Mouse (Mus musculus): ENCODE results near the gene Usp10. TPM values are rescaled to one million over a fixed set of nuclear protein-coding genes. Genes with fewer than 3 reads are reported as not detected.

The Usp10 gene
- polyA plus RNA-seq, 1 experiment from 2014 or later, result 112 TPM

GRCm38 (mm10) chr8:119915298-119915697 lies 5.1 kb downstream of the Usp10 start:
- WGBS, result 89% methylated on average over 4 of the region's 4 CpGs
- H3K9ac ChIP-seq, result no peak overlapping the region
- no peak overlapping the region for H3K4me2 ChIP-seq
- no peaks in the 10 kb centered on the region for H3K9me3 ChIP-seq (replicated peaks)
- H3K27me3 ChIP-seq (replicated peaks), result no peaks in the 10 kb centered on the region
- H3K4me3 ChIP-seq, result no peak overlapping the region
- H3K4me1 ChIP-seq (replicated peaks), result peaks cover 71% of the 10 kb centered on the region
- no peak for ATAC-seq (ENCODE audit: insufficient number of reproducible peaks, low FRiP score)
- H3K36me3 ChIP-seq, result peaks cover 7% of the 10 kb centered on the region; the same call in 1 of the 2 replicates
- no peak overlapping the region for H3K27ac ChIP-seq (ENCODE audit: poor library complexity, severe bottlenecking)

GRCm38 (mm10) chr8:119916237-119916892 lies 6.2 kb downstream of the Usp10 start:
- Histone ChIP-seq H3K27me3 (replicated peaks) (no peaks in the 10 kb centered on the region), H3K36me3 (peaks cover 7% of the 10 kb centered on the region; the same call in 1 of the 2 replicates), H3K9me3 (replicated peaks) (no peaks in the 10 kb centered on the region), H3K4me1 (replicated peaks) (peaks cover 72% of the 10 kb centered on the region), H3K27ac (ENCODE audit: poor library complexity, severe bottlenecking) (no peak overlapping the region), H3K4me2 (peak overlapping the region; percentile 8; the same call in 1 of the 2 replicates), H3K4me3 (no peak overlapping the region), H3K9ac (no peak overlapping the region)
- ATAC-seq (ENCODE audit: insufficient number of reproducible peaks, low FRiP score), result no peak
- 63% methylated on average over 16 of the region's 16 CpGs for WGBS

GRCm38 (mm10) chr8:119917415-119917814 lies 7.3 kb downstream of the Usp10 start:
- no peaks in the 10 kb centered on the region for H3K9me3 ChIP-seq (replicated peaks)
- H3K9ac ChIP-seq, result no peak overlapping the region
- peaks cover 72% of the 10 kb centered on the region for H3K4me1 ChIP-seq (replicated peaks)
- H3K27ac ChIP-seq (ENCODE audit: poor library complexity, severe bottlenecking), result peak overlapping the region; percentile 60
- 83% methylated on average over 3 of the region's 3 CpGs for WGBS
- no peak for ATAC-seq (ENCODE audit: insufficient number of reproducible peaks, low FRiP score)
- peaks cover 7% of the 10 kb centered on the region; the same call in 1 of the 2 replicates for H3K36me3 ChIP-seq
- no peak overlapping the region for H3K4me2 ChIP-seq
- H3K4me3 ChIP-seq, result no peak overlapping the region
- no peaks in the 10 kb centered on the region for H3K27me3 ChIP-seq (replicated peaks)

- peak overlapping the region; percentile 11; the same call in 1 of the 2 replicates for H3K4me2 ChIP-seq
These were observed 8.0 kb downstream of the Usp10 start for GRCm38 (mm10) chr8:119918155-119918567.

GRCm38 (mm10) chr8:119923259-119923658 lies 13.1 kb downstream of the Usp10 start:
- Histone ChIP-seq H3K9ac (no peak overlapping the region), H3K27ac (ENCODE audit: poor library complexity, severe bottlenecking) (no peak overlapping the region), H3K4me1 (replicated peaks) (peaks cover 58% of the 10 kb centered on the region), H3K9me3 (replicated peaks) (no peaks in the 10 kb centered on the region), H3K27me3 (replicated peaks) (no peaks in the 10 kb centered on the region), H3K4me2 (no peak overlapping the region), H3K36me3 (peaks cover 7% of the 10 kb centered on the region; the same call in 1 of the 2 replicates), H3K4me3 (no peak overlapping the region)
- WGBS, result 86% methylated on average over 5 of the region's 5 CpGs
- no peak for ATAC-seq (ENCODE audit: insufficient number of reproducible peaks, low FRiP score)

More at GRCm38 (mm10) chr8:119918155-119918567, 8.0 kb downstream of the Usp10 start:
- peaks cover 67% of the 10 kb centered on the region for H3K4me1 ChIP-seq (replicated peaks)
- H3K27ac ChIP-seq (ENCODE audit: poor library complexity, severe bottlenecking), result peak overlapping the region; percentile 60
- H3K36me3 ChIP-seq, result peaks cover 7% of the 10 kb centered on the region; the same call in 1 of the 2 replicates
- no peaks in the 10 kb centered on the region for H3K27me3 ChIP-seq (replicated peaks)
- H3K4me3 ChIP-seq, result no peak overlapping the region
- H3K9me3 ChIP-seq (replicated peaks), result no peaks in the 10 kb centered on the region
- H3K9ac ChIP-seq, result no peak overlapping the region
- ATAC-seq (ENCODE audit: insufficient number of reproducible peaks, low FRiP score), result peak; percentile 90
- WGBS, result 11% methylated on average over 1 of the region's 1 CpGs

- H3K4me1 ChIP-seq (replicated peaks), result peaks cover 55% of the 10 kb centered on the region
- 87% methylated on average over 4 of the region's 4 CpGs for WGBS
- no peaks in the 10 kb centered on the region for H3K9me3 ChIP-seq (replicated peaks)
- H3K9ac ChIP-seq, result no peak overlapping the region
- 0 out of 2 replicates have a peak overlapping the region, but pooled peaks have one; percentile 35 for H3K27ac ChIP-seq (ENCODE audit: poor library complexity, severe bottlenecking)
- H3K4me2 ChIP-seq, result no peak overlapping the region
- no peak overlapping the region for H3K4me3 ChIP-seq
- H3K27me3 ChIP-seq (replicated peaks), result no peaks in the 10 kb centered on the region
- H3K36me3 ChIP-seq, result 0 out of 2 replicates have a peak, but pooled peaks cover 2% of the 10 kb centered on the region
- no peak for ATAC-seq (ENCODE audit: insufficient number of reproducible peaks, low FRiP score)
These were observed 15.3 kb downstream of the Usp10 start for GRCm38 (mm10) chr8:119925428-119925827.

- H3K27ac ChIP-seq (ENCODE audit: poor library complexity, severe bottlenecking), result 0 out of 2 replicates have a peak overlapping the region, but pooled peaks have one; percentile 35
- ATAC-seq (ENCODE audit: insufficient number of reproducible peaks, low FRiP score), result no peak
- 0 out of 2 replicates have a peak, but pooled peaks cover 2% of the 10 kb centered on the region for H3K36me3 ChIP-seq
- H3K9me3 ChIP-seq (replicated peaks), result no peaks in the 10 kb centered on the region
- peaks cover 63% of the 10 kb centered on the region for H3K4me1 ChIP-seq (replicated peaks)
- no peaks in the 10 kb centered on the region for H3K27me3 ChIP-seq (replicated peaks)
- 71% methylated on average over 2 of the region's 2 CpGs for WGBS
- no peak overlapping the region for H3K4me3 ChIP-seq
- H3K4me2 ChIP-seq, result no peak overlapping the region
- no peak overlapping the region for H3K9ac ChIP-seq
These were observed 16.3 kb downstream of the Usp10 start for GRCm38 (mm10) chr8:119926474-119926873.

- Histone ChIP-seq H3K9ac (no peak overlapping the region), H3K27me3 (replicated peaks) (no peaks in the 10 kb centered on the region), H3K36me3 (peaks cover 10% of the 10 kb centered on the region), H3K9me3 (replicated peaks) (no peaks in the 10 kb centered on the region), H3K27ac (ENCODE audit: poor library complexity, severe bottlenecking) (no peak overlapping the region), H3K4me1 (replicated peaks) (peaks cover 56% of the 10 kb centered on the region), H3K4me3 (no peak overlapping the region), H3K4me2 (no peak overlapping the region)
- ATAC-seq (ENCODE audit: insufficient number of reproducible peaks, low FRiP score), result no peak
- WGBS, result 43% methylated on average over 6 of the region's 6 CpGs
These were observed 17.4 kb downstream of the Usp10 start for GRCm38 (mm10) chr8:119927422-119928092.

- H3K27me3 ChIP-seq (replicated peaks), result no peaks in the 10 kb centered on the region
- peak overlapping the region; percentile 4; the same call in 1 of the 2 replicates for H3K4me2 ChIP-seq
- H3K9me3 ChIP-seq (replicated peaks), result no peaks in the 10 kb centered on the region
- no peak overlapping the region for H3K9ac ChIP-seq
- no peak overlapping the region for H3K4me3 ChIP-seq
- no peak for ATAC-seq (ENCODE audit: insufficient number of reproducible peaks, low FRiP score)
- WGBS, result 63% methylated on average over 4 of the region's 4 CpGs
- 0 out of 2 replicates have a peak overlapping the region, but pooled peaks have one; percentile 44 for H3K27ac ChIP-seq (ENCODE audit: poor library complexity, severe bottlenecking)
- peaks cover 46% of the 10 kb centered on the region for H3K4me1 ChIP-seq (replicated peaks)
- H3K36me3 ChIP-seq, result peaks cover 29% of the 10 kb centered on the region
These were observed 21.2 kb downstream of the Usp10 start for GRCm38 (mm10) chr8:119931317-119931716.

- no peak overlapping the region for H3K4me3 ChIP-seq
- no peak overlapping the region for H3K27ac ChIP-seq (ENCODE audit: poor library complexity, severe bottlenecking)
- no peaks in the 10 kb centered on the region for H3K27me3 ChIP-seq (replicated peaks)
- no peak overlapping the region for H3K9ac ChIP-seq
- no peak for ATAC-seq (ENCODE audit: insufficient number of reproducible peaks, low FRiP score)
- no peak overlapping the region for H3K4me2 ChIP-seq
- H3K4me1 ChIP-seq (replicated peaks), result peaks cover 38% of the 10 kb centered on the region
- no peaks in the 10 kb centered on the region for H3K9me3 ChIP-seq (replicated peaks)
- WGBS, result 96% methylated on average over 4 of the region's 4 CpGs
- H3K36me3 ChIP-seq, result peaks cover 49% of the 10 kb centered on the region
These were observed 23.5 kb downstream of the Usp10 start for GRCm38 (mm10) chr8:119933681-119934080.

- peaks cover 55% of the 10 kb centered on the region for H3K36me3 ChIP-seq
- H3K4me3 ChIP-seq, result no peak overlapping the region
- no peak overlapping the region for H3K4me2 ChIP-seq
- peak overlapping the region; percentile 10; the same call in 1 of the 2 replicates for H3K27ac ChIP-seq (ENCODE audit: poor library complexity, severe bottlenecking)
- no peaks in the 10 kb centered on the region for H3K9me3 ChIP-seq (replicated peaks)
- H3K4me1 ChIP-seq (replicated peaks), result peaks cover 30% of the 10 kb centered on the region
- ATAC-seq (ENCODE audit: insufficient number of reproducible peaks, low FRiP score), result peak; percentile 29; the same call in 1 of the 2 replicates
- no peak overlapping the region for H3K9ac ChIP-seq
- no peaks in the 10 kb centered on the region for H3K27me3 ChIP-seq (replicated peaks)
- 41% methylated on average over 6 of the region's 6 CpGs for WGBS
These were observed 25.4 kb downstream of the Usp10 start for GRCm38 (mm10) chr8:119935541-119935940.
